Mouse (Mus musculus) thymus, postnatal 36 days (tissue): ENCODE data around the gene Slc2a2.
A peak's percentile ranks its signal among the peaks of the same experiment; 100 is the strongest.

ENCODE experiments used
- DNase-seq, 2 experiments: peaks; one replicate each; pipeline ENCODE4 v3.0.0; 2022; ENCODE audit warnings: mixed read lengths in 2 of 2

The Slc2a2 gene

DNA sequence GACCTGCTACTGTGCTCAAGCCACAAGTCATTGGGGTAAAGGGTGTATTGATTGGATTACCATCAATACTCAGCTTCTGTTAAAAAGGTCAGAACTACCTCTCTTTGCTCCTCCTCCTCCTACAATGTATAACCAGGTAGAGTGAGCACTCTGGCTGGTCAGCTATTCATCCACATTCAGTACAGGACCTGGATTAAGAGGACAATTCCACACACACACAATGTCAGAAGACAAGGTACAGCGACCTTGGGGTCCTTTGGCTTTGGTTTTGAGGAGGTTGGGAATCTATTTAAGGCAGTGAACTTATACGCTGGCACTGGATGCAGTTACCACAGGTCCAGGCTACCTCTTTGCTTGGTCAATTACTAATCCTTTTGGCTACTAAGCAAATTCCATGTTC is at the start of gene Slc2a2:
Gene Slc2a2, plus strand, starts transcription at position 107 of the 400 bp plus-strand sequence.
- no peak for DNase-seq

DNA sequence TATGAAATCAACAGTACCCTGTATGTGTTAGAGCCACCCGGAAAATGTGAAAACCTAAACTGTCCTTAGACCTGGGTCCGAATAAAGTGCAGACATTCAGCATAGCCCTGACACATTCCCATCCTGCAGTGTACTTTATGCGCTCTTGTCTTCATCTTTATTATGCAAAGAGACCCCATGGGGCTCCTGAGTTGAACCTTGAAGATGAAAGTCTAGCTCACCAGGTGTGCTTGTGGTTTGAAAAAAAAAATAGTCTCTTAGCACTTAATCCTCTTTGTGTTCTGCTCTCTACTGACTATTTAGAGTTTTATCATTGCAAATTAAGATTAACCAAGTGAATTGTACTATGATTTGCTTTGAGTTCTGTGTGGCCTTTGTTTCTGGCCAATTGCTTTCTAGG is 45.1 kb upstream of the Slc2a2 start:
- no peak for DNase-seq

DNA sequence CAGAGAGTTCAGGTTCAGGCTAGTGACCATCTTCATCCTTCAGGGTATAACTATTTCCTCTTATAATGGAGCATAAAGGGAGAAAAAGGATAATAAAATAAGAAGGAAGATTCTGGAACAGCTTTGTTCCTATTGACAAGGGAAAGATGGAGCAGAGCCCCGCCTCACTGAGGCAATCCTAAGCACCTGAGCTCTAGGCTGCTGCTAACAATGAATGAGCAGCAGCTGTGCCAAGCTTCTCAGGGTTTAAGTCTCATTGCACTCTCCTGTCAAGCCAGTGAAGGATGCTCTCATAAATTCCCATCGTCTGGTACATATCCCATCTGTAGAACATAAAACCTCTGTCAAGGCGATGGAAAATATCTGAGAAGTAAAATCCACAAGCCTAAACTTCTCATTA is 44.7 kb upstream of the Slc2a2 start:
- DNase-seq: no peak

DNA sequence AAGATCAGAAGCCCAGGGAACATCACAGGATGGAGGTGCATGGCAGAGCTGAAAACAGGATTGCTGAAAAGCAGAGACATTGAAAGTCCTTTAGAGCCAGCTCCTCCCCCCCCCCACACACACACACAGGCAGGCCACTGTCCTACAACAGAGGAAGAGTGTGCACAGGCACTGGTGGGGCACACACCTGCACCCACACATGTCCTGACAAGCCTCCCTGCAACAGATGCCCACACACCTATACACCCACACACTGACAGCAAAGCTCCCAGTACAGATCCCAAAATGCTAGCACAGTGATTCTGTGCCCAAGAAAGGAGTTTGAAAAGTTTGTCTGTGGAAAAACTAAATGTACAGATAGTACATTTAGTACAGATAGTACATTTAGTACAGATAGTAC is 43.0 kb upstream of the Slc2a2 start:
- peak in 1 of 2 experiments; percentile 27 for DNase-seq

DNA sequence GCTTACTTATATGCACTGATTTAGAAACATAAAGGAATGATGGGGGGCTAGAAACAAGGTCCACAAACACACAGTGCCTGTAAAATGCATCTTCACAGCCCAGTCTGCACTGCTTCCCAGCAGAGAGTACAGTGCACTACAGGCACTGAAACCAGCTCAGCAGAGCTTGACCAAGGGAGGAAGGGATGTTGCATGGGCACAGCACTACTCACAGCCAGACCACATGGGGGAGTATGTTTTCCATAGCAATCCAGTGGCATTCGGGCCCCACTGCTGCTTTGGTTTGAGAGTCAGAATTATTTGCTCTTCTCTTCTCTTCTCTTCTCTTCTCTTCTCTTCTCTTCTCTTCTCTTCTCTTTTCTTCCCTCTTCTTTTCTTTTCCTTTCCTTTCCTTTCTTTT is 39.4 kb upstream of the Slc2a2 start:
- no peak for DNase-seq

DNA sequence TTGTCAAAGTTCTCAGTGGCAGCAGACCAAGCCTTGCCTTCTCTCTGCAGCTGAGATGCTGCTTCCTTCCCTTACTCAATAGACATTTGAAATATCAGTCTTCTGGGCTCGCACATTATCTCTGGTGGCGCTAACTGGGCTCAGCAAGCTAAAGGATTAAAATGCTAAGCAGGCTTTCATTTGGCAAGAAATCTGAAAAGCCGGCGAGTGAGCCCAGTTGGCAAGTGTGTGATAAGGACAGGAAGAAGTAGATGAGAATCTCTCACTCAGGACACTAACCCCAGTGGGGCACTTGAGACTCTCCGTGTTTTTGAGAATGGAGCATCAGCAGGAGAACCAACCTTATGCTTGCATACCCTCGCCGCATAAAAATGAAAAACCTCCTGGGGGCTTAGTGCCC is 16.9 kb upstream of the Slc2a2 start:
- no peak for DNase-seq

DNA sequence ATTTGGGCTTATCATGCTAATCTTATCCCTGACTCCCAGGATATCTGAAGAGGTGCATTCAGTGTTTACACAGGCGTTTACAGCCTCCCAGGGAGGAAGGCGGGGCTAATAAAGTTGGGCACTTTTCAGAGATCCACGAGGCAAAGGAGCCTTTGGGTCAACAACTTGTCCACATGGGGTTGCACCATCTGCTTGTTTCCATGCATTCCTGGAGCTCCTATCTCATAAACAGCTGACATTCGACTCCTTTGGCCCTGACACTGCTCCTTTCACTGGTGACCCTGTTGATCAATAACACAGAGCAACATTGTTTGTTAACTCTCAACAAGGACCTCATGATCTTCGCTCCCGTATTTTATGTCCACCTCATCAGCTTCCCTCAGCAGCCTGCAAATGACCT is 15.8 kb upstream of the Slc2a2 start:
- DNase-seq: no peak

DNA sequence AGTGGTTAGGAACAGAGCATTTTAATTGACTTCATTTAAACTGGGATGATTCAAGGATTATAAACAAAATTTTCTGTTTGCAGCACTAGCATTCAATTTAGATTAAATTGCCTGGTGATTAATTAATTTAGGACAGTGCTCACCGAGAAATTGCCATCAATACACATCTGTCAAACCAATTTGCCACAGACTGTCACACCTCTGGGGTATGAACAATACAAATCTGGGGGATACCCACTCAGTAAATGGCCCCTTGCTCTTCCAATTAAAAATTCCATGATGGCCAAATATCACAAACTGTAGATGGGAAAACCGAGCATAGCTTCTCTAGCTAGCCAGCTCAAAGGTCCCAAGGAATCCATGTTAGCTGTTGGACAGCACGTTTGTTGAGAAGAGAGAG is 15.3 kb upstream of the Slc2a2 start:
- DNase-seq: no peak

DNA sequence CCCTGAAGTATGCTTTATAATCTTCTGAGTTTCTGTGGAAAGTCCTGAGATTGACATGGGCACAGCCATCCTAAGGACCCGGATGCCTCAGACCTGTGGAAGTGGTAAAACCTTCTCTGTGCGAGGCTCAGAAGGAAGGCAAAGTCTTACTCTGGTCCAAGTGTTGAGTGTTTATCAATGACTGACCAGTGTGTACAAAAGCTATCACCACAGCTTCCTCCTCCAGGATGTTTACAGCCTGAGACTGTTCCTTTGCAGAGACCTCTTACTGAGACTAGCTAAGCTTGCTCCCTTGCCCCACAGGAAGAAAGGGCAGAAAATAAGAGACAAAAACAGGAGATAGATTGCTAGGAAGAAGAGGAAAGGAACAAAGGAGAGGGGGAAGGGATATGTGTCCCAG is 12.2 kb upstream of the Slc2a2 start:
- no peak for DNase-seq

DNA sequence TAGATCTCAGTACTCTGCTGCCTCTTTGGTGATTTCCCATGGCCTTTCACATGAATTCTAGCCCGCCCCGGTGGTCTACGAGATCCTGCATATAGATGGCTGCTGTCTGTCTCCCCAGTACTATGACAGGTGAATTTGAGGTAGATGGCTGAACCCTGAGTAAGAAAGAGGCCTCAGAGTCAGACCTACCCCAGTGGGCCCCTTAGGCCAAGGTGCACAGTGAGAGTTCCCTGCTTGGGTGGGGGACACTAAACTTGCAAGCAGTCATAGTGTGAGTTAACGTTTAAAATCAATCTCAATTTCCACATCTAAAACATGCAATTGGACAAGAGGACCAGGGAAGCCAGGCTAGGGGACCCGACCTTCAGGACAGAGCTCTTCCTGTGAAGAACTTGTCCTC is 2.9 kb upstream of the Slc2a2 start:
- no peak for DNase-seq

DNA sequence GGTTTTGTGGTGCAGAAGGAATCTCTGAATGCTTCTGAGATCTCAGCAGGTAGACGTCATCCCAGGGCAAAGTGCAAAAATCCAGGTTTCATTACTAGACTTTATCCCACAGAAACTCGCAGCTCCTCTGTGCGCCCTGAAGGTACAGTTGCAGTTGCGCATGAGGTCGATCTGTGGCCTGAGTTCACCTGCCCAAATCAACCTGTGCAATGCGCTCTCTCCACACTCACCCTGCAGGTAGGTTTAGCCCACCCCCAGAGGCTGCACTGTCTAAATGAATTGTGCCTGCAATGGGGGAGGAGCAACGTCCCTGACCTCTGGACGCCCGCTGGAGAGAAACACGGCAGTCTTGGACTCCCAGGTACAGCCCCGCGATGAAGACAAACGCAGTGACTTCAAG is 2.1 kb upstream of the Slc2a2 start:
- no peak for DNase-seq

DNA sequence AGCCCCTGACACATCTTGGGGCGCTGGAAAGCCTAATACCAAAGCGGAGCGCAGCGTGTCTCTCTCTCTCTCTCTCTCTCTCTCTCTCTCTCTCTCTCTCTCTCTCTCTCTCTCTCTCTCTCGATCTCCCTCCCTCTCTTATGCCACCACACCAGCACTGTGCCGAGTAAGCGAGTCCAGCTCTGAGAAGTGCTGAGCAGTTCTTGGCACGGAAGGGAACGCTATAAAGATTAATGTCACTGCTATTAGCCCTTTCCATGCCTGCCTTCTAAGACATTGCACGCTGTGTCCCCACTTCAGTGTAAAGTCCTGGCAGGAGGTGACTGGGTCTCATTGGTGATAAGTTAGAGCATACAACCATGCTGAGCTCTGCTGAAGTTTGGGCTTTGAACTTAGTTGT is 1.5 kb upstream of the Slc2a2 start:
- no peak for DNase-seq

DNA sequence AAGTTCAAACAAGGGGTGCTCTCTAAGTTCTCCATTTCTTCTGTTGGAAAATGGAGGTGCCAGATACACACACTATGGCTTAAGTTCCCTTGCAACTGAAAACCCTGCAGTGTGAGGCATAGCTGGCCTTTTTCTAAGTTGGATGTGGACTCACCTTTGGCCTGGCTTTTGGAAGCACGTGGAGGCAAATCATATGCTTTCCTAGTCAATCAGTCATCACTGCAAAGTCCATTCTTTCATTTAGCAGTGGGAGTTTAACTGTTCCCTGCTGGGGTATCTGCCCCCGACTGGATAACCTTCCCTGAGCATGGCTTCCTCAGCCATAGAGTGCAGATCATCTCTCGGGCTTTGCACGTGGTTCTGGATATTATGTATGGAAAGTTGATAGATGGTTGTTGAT is 1.9 kb downstream of the Slc2a2 start:
- no peak for DNase-seq

DNA sequence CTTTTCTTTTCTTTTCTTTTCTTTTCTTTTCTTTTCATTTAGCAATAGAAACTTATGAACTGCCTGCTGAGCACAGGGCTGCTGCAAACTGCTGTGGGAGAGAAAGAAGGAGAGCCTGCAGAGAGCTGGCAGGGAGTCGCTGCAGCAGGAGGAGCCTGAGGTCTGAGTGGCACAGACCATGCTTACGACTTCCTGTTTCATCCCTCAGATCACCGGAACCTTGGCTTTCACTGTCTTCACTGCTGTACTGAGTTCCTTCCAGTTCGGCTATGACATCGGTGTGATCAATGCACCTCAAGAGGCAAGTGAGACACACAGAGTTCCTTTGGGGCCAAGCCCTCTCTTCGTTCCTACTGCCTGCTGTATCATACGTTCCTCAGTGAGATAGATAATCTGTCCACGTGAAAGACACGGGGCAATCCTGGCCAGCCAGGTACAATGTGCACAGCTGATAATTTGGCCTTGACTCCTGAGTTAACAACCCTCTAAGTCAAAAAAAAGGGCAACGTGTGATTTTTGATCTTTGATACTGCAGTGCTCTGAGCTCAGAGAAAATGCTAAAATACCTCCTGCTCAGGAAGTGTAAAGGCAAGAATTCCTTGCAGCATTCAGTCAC is 7.9 kb downstream of the Slc2a2 start:
- no peak for DNase-seq

DNA sequence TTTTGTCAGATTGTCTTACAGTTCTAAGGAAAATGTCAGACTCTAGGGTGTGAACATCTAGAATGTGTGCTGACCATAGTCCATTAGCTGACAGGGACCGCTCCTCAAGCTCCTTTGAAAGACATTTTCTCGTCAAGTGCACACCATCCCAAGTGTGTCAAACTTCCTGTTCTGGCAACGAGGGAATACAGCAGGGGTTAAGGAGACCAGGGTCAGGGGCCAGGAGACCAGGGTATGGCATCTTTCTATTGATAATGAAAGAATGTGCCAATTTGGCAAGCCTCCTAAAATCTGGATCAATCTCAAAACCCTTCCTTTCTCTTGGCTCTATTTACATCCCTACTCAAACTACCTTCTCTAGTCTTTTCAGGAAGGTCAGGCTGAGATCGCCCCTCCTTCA is 9.0 kb downstream of the Slc2a2 start:
- no peak for DNase-seq

DNA sequence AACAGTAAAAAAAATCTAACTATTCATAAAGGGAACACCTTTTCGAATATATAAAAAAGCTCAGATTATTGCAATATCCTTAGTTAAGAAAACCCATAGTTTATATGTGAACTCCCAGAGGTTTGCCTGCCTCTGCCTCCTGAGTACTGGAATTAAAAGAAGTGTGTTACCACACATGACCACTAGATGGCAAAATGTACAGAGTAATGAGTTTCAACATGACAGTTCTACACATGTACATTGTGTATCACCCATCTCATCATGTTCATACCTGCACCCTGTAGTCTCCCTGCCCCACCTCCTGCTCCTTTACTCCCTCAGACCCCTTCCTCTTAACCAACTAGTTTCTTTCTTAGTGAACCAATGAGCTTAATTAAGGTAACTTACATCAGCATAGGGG is 12.0 kb downstream of the Slc2a2 start:
- no peak for DNase-seq

DNA sequence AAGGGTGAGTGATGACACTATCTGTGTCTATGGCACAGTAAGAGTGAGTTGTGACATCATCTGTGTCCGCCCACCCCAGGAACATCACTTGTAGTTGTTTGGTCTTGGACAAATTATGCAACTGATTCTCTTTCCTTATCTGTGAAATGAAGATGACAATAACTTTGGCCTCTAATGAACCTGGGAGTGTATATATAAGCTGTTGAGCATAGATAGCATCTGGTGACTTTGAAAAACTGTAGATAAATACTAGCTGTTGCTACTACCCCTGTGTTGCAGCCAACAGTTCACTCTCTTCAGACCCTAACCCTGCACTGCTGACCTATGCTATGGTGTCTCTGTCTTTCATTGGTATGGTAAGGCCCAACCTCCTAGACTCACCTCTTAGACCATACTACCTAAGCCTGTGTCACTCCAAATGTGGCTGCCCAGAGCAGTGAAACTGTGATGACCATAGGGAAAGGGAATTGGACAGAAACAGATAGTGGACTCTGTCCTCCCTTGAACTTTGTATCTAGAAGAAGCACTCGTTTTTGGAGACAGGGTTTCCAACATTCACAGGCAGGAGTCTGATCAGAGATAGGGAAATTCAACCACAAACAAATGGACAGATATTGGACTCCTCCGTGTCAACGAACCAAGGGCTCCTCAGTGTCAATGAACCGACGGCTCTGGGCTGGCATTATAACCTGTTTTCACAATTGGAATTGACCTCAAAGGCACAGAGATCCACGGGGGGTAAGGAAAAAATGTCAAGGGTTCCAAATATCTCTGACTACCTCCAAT is 16.4 kb downstream of the Slc2a2 start:
- DNase-seq: no peak

DNA sequence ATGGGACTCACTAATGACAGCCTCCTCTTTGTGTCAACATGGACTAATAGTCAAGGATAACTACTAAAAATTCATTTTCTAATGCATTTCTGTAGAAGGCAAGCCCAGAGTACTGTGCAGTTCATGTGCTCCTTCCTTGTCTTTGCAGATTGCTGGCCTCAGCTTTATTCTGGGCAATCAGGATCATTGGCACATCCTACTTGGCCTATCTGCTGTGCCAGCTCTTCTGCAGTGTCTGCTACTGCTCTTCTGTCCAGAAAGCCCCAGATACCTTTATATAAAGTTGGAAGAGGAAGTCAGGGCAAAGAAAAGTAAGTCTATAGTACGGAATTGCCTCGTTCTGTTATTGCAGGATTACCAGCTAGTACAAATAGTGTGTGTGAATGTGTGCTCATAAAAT is 20.8 kb downstream of the Slc2a2 start:
- DNase-seq: no peak

DNA sequence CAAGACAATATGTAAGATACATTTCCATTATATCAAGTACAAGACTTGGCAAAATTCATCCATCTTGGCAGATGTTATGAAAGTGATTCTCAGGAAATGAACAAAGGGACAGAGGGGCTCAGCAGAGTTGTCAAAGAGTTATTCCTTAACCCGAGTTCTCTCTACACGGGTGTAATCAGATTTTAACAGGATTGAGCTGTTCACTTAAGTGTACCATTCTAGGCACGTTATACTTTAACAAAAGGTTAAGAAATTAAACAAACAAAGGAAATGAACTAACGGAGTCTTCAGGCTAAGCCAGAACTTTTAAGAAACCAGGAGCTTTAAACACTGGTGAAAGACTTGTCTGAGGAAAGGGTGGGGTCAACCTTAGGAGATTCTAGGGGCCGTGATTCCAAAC is 23.5 kb downstream of the Slc2a2 start:
- no peak for DNase-seq

DNA sequence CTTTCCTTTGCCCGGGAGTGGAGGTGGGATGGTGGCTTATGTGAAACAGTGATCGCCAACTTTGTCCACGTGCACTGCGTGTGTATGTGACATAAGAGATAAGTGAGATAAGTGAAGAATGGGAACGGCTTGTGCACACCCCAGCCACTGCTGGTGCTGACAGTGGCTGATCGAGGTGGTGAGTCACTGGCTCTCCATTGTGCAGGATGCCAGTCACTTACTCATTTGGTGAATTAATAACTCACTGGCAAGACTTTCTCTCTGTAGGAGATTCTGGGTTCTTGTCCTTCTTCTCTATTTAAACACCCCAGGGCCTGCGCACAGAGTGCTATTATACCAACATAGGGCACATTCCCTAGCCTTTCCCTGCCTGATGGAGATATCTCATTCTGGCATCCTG is 24.1 kb downstream of the Slc2a2 start:
- DNase-seq: no peak

DNA sequence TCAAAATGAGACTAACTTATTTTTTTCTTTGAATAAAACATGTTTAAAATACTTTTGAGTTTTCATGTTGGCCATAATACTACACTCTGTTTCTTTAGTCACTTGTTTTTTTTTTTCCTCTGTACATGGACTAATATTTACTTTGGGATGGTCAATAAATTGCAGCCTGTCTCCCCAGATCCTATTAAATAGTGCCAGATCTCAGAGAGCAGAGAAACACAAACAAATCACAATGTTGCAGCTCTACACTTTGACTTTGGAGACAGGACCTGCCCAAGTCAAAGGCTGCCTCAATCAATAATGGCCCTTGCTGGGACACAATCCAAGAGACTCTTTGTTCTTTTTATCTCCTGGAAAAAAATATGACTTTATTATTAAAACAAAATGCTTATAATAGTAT is 24.8 kb downstream of the Slc2a2 start:
- no peak for DNase-seq

DNA sequence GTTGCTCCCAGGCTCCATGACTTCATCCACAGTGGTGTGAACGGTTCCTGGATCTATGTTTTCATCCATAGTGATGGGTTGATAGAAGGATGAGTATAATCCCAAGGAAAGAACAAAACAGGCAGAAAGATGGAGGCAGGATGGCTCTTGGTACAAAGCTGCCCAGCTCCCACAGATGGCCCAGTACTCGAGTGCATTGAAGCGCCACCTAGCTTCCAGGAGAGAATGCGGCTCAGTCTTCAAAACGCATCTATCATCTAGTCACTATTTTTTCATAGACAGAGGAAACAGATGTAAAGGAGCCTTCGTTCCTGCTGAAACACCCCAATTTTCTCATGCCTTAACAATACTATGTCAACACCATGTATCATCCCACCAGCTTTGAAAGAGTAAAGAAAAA is 25.8 kb downstream of the Slc2a2 start:
- DNase-seq: no peak

DNA sequence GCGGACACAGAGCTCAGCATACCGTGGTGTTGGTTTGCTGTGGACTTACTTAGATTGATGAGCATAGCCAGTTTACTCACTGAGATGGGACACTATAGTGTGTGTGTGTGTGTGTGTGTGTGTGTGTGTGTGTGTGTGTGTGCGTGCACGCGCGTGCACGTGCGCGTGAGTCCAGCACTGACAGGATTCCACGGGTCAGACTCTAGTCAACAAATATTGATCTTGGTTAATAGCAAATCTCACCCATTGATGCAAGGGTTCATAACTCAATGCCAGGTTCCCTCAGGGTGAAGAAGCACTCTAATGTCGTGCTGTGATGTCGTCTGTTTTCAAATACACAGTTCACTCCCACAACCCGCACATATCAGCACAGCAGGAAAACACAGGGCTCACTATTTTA is 27.5 kb downstream of the Slc2a2 start:
- DNase-seq: no peak

DNA sequence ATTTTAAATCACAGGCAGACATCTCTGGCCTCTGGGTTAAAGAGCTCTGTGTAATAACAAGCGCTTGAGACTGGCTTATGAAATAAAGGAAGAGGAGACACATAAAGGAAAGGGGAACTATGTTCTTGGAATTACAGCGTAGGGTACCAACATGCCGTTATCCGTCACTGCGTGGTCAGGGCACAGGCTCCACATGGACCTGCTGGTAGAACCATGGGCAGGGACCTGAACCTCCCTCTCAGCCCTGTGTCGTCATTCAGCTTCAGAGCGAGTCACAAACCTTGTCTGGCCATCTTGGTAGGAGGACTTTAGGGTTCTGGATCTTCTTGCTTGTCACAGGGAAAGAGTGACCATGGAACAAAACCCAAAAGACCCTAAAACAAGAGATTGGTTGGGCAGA is 28.7 kb downstream of the Slc2a2 start:
- DNase-seq: no peak

DNA sequence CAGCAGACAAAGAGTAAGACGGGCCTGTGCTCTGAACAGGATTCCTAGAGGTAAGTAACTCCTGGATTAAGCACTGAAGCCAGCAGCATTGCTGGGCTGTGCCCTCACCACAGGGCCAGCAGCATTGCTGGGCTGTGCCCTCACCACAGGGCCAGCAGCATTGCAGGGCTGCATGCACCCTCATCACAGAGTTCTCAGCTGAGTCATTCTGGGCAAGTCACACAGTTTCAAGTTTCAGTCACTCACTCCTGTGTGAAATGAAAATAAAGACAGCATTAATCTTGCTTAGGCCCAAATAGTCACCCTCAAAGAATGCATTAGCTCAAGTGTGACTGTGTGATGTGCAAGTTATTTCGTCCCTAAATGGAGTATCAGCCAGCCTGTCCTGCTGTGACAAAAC is 37.0 kb downstream of the Slc2a2 start:
- DNase-seq: no peak
